Mouse (Mus musculus) layer of hippocampus, adult 2 months (tissue): ENCODE measurements around the gene Nol4l. TPM values are rescaled to one million over a fixed set of nuclear protein-coding genes. Genes with fewer than 3 reads are reported as not detected.

ENCODE experiments used
- DNase-seq, 2 experiments: peaks; one replicate each; pipeline ENCODE4 v3.0.0; 2022; ENCODE audit warnings: low spot score in 2 of 2
- H3K27ac ChIP-seq: fragments of 200-600 bp; 2 replicates; pipeline ENCODE4 v1.8.1; 2022
- H3K4me3 ChIP-seq: fragments of 200-600 bp; 2 replicates; pipeline ENCODE4 v1.8.1; 2022; ENCODE audit warnings: mild to moderate bottlenecking
- CTCF ChIP-seq: fragments of 200-600 bp; conservative IDR thresholded peaks from 2 replicates; pipeline ENCODE4 v1.8.1; 2022; ENCODE audit warnings: antibody characterized with exemption, mild to moderate bottlenecking, moderate library complexity
- total RNA-seq, 2 experiments: library from RNA; stranded (reverse); gene quantifications; 2 replicates each; pipeline ENCODE4 v1.2.3; 2021

Nol4l gene
- total RNA-seq, 2 experiments from 2014 or later: 47.6 to 52.1 TPM

DNA sequence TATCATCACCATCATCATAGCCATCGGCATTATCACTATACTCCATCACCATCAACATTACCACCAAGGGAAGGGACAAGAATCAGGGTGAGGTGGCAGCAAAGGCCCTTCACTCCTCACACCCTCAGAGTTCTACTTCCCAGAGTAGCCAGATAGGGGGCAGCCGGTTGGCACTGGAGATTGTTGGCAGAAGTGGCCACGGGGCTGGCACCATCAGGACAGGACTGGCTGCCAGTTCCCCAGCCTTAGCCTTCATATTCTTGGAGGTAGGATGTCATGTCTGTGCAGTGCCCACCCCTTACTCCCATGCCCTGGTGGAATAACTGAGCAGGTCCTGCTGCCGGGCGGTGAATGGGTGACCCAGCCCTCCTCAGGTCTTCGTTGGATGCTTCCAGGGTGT is 14.2 kb downstream of the Nol4l start:
- Histone ChIP-seq H3K4me3 (no peak overlapping the region), H3K27ac (no peak overlapping the region)
- DNase-seq: no peak
- peak; percentile 26 for TF ChIP-seq CTCF

DNA sequence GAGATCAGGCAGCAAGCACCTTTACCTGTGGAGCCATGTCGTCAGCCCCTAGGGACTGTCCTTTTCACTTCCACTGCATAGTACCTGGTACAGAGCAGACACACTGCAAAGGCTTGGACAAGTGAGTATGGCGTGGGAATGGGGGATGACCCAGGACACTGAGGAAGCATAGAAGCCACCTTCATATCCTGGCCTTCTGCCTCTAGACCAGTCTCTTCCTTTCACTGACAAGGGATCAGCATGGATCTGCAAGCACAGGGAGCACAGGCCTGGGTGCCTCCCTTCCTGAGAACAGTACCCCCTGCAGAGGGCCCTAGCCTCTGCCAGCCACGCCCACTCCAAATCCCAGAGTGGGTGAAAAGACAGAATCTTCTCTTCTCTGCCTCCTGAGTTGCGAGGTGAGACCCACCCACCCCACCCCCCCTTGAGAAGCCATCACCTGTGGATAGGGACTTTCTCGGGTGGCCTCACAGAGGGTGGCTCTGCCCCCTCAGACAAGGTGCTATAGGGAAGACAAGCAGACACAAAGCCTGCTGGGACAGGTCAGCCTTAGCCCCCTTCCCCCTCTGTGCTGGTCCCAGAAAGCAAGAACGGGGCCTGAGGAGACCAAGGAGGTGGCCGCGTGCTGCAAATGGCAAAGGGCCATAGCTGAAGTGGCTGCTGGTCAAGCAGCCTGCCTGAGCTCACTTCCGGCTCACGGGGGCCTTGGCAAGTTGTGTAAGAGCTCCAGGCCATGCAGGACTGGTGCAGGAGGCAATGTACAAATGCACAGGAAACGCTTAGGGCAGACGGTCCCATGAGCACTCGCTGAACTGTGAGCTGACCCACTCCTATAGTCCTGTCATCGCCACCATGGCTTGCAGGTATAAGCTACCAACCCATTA is 15.0 kb downstream of the Nol4l start:
- no peak overlapping the region for H3K4me3 ChIP-seq
- H3K27ac ChIP-seq: no peak overlapping the region
- no peak for DNase-seq
- TF ChIP-seq CTCF: no peak

DNA sequence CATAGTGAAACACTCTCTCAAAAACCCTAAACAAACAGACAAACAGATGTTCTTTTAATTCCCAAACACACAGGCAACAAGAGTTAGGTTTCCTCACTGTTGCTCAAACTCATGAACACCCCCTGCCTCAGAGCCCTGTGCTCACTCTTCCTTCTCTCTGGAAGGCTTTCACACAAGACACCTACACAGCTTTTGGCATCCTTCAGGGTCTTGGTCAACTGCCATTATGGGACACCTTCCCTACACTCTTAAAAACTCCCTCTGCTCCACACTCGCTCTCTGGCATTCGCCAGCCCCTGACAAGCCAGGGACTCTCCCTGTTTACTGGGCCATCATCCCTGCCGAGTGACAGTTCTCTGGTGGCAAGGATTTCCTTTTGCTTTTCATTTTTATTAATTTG is 15.8 kb downstream of the Nol4l start:
- no peak overlapping the region for H3K4me3 ChIP-seq
- no peak for DNase-seq

DNA sequence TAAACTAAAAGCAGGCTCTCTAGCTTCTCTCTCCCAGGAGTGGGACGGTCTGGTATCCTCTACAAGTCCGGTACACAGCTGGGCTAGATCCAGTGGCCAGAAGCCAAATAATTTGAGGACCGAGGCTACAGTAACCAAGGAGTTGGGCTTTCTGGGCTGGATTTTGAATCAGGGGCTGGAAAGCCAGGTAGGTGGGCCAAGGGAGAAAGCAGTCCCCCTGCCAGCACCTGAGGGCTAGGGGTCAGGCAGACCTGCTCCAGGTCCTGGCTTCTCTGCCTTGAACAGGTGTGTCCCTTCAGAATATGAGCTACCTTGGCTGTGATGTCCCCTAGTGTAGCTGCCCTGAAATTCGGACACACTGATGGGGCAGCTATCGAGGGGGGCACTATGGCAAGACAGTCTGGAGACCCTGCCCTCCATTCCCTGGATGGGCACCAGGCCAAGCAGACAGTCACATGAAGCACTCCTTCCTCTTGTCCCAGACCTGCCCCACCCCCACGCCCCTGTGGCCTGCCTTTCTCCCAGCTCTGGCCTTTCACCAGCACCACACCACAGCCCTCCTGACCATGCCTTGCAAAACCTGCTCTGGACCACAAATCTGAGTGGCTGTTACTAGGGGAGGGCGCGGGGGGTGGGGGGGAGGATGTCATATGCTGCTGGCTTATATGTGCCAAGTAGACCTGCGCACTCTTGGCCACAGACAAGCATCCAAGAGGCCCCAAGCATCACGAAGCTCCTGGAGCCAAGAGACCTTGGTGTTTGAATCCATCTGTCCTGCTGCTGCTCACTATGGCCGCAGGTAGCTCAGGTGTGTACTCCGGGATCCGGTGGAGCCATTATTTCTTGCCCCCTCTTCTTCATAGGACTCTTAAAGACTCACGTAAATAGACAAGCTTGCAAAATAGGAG is 17.1 kb downstream of the Nol4l start:
- no peak for DNase-seq
- peak overlapping the region; percentile 51; the same call in 1 of the 2 replicates for H3K27ac ChIP-seq
- TF ChIP-seq CTCF: no peak
- no peak overlapping the region for H3K4me3 ChIP-seq

More for the DNA sequence above, 15.8 kb downstream of the Nol4l start:
- H3K27ac ChIP-seq: no peak overlapping the region
- TF ChIP-seq CTCF: no peak

DNA sequence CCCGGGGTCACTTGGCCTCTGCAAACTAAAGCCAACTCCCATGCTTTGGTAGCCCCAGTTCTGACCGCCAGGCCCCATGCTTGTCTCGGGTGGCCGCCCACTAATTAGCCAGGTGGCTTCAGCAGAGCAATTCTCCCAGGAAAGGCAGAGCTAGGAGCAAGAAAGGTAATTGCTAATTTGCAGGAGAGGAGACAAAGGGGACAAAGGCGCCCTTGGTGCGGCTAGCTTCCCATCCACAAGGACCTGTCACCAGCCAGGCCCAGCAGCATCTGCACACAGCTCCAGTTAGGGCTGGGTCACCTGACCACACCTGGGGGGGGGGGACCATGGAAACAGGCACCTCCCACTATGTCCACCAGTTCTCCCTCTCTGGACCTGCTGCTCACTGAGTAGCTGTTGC is 18.2 kb downstream of the Nol4l start:
- DNase-seq: no peak
- TF ChIP-seq CTCF: no peak
- H3K27ac ChIP-seq: peak overlapping the region; percentile 51
- no peak overlapping the region for H3K4me3 ChIP-seq

DNA sequence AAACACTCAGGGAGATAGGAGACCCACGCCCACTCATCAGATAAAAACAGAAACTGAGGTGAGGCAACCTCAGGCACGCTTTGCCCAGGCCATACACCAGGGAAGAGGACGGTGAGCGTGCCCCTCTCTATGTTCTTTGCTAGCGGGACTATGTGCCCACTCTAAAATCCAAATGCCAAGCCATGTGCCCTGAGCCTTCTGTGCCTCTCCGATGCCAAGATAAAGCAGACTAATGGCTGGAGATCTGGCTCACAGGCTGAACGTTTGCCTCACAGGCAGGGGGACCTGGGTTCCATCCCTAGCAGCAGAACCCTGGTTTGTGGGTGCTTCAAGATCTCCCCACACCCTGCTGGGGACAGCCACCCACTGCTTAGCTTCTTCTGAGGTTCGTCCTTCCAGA is 19.6 kb downstream of the Nol4l start:
- H3K27ac ChIP-seq: peak overlapping the region; percentile 81
- TF ChIP-seq CTCF: no peak
- DNase-seq: peak in 1 of 2 experiments; percentile 40
- H3K4me3 ChIP-seq: no peak overlapping the region; the same call in 1 of the 2 replicates

DNA sequence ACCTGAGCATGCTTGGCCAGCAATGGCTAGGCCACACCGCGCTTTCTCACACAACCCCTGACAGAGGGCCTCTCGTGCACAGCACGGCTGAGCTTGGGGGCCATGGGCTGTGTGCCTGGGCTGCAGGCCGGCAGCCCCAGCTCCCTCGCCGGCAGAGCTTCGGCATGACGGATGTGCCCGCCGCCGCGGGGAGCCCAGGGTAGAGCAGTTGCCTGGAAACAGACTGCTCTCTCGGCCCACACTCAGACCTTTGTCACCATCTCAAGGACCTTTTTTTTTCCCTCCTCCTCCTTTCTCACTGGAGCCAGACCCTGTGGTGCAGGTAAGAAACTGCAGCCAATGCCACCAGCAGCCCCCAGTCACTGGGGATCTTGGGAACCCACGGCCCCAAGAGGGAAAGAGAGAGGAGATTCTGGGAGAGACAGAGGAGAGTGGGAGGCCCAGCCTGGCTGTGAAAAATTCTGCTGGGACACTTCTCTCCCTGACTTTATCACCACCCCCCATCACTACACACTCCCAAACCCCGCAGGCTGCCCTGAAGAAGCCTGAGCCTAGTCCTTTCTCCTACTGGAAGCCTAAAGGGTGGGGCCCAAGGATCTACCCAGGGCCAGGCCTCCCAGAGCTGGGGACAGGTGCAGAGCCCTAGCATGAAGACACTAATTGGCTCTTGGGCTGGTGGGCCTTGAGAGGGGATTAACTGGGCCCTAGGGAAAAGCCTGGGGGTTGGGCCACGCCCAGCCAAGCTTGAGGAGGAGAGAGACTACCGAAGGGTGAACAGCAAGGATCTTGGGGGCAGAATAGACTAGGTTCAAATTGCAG is 20.4 kb downstream of the Nol4l start:
- peak overlapping the region; percentile 26; the same call in 1 of the 2 replicates for H3K4me3 ChIP-seq

DNA sequence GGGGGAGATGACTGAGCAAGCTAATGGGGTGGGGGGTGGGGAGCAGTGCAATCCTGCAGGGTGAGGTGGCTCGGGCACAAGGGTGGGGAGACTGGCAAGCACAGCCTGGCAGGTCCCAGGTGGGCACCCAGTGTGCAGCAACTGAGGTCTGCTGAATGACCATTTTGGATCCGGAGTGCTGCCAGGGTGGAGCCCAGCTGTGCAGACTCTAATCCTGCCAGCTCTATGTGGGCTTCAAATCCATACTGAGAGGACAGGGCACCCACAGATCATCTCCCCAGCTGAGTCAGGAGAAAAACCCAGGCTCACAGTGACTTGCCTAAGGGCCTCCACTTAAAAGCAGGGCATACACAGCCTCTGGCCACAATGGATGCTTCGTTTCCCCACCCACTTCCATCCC is 21.4 kb downstream of the Nol4l start:
- no peak for TF ChIP-seq CTCF
- Histone ChIP-seq H3K4me3 (no peak overlapping the region), H3K27ac (peak overlapping the region; percentile 81; the same call in 1 of the 2 replicates)
- DNase-seq: no peak

More for the DNA sequence above, 20.4 kb downstream of the Nol4l start:
- DNase-seq: no peak
- peak overlapping the region; percentile 81 for H3K27ac ChIP-seq
- TF ChIP-seq CTCF: no peak

DNA sequence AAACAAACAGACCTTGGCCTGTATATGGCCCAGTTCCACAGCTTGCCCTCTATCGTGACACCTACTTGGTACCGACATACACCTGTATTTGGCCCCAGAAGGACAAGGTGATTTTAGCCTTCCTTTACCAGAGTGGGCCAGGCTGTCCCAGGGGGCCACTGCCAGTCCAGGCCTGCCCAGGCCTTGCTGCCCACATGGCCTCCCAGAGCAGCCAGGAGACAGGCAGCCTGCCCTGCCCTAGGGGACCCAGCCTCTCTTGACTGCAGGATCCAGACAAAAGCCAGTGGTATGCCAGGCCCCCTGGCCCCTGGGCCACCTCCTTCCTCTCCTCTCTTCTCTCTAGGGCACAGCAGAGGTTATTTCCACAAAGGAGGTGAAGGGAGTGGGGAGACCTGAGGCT is 21.8 kb downstream of the Nol4l start:
- no peak for DNase-seq
- TF ChIP-seq CTCF: no peak
- H3K27ac ChIP-seq: no peak overlapping the region
- no peak overlapping the region for H3K4me3 ChIP-seq

DNA sequence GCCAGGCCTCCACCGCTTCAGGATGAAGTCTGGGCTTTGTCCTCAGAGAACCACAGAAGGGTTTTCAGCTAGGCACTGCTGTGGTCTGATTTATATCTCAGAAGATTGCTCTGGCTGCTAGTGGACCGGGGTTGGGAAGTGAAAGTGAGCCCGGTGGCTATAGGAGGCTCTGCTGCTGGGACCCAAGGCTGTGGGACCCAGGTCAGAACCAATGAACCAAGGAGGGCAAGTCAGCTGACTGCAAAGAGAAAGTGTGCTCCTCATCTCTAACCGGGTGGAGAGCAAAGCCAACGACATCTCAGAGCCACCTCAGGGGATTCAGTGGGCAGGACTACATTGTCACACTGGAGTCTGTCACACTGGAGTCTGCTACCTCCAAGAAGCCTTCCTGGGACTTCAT is 23.4 kb downstream of the Nol4l start:
- no peak for DNase-seq
- no peak for TF ChIP-seq CTCF
- Histone ChIP-seq H3K27ac (no peak overlapping the region), H3K4me3 (no peak overlapping the region)

DNA sequence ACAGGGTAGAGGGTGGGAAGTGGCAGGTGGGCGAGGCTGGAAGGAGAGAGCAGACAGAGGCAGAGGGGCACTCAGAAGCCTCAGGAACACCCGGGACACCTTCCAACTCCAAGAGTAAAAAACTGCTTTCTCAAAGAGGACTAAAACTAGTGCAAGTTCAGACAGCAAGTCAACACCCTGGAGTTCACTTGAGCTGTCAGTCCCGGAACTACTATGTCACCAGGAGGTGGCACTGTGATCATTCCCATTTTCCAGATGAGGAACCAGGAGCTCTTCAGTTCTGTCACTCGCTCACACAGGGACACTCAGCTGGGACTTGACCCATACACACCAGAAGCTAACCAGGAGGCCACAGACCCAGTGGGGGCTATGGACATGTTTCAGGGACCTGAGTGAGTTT is 30.6 kb downstream of the Nol4l start:
- Histone ChIP-seq H3K27ac (no peak overlapping the region), H3K4me3 (no peak overlapping the region)
- peak; percentile 74 for TF ChIP-seq CTCF
- DNase-seq: peak in 1 of 2 experiments; percentile 55

DNA sequence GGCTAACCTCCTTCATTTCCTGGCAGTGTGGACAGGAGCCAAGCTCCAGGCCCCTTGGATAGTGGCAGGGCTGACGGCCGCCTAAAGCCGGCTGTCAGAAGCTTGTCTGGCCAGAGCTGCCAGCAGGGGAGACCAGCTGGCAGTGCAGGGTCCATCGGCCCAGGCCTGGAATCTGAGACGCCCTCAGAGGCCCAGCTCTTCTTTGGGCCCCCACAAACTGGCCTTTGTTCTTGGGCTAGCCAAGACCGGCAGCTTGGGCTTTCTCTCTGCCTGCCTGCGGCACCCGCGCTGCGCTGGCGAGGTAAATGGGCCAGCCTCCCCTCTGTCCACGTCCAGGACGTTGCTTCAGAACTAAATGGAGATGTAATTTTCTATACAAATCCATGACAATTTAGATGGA is 32.9 kb downstream of the Nol4l start:
- no peak for DNase-seq
- peak; percentile 24; the same call in 1 of the 2 replicates for TF ChIP-seq CTCF
- H3K4me3 ChIP-seq: no peak overlapping the region
- H3K27ac ChIP-seq: peak overlapping the region; percentile 37
